Mouse (Mus musculus) myocyte (in vitro differentiated cells): ENCODE results near the gene Zfp872. TPM values are rescaled to one million over a fixed set of nuclear protein-coding genes. Genes with fewer than 3 reads are reported as not detected.

ENCODE experiments used
- H3K27me3 ChIP-seq: one replicate; pipeline ENCODE4 v1.6.1; 2011; ENCODE audit not compliant: control insufficient read depth, insufficient read depth, insufficient read length
- H3K36me3 ChIP-seq: one replicate; pipeline ENCODE4 v1.6.1; 2011; ENCODE audit not compliant: control insufficient read depth, insufficient read depth
- H3K4me2 ChIP-seq: one replicate; pipeline ENCODE4 v1.6.1; 2011; ENCODE audit warnings: low read depth, control low read depth
- H3K4me3 ChIP-seq: one replicate; pipeline ENCODE4 v1.5.1; 2011; ENCODE audit warnings: mild to moderate bottlenecking, control low read depth, moderate library complexity
- H3K79me2 ChIP-seq: one replicate; pipeline ENCODE4 v1.6.1; 2011; ENCODE audit not compliant: control insufficient read depth, insufficient read depth
- H3ac ChIP-seq: one replicate; pipeline ENCODE4 v1.6.1; 2011; ENCODE audit not compliant: control insufficient read depth, insufficient read length
- CEBPB ChIP-seq: IDR thresholded peaks from 2 replicates; pipeline ENCODE4 v1.6.1; 2011; ENCODE audit warnings: mild to moderate bottlenecking, moderate library complexity; ENCODE audit not compliant: poor library complexity, insufficient read depth, severe bottlenecking
- E2F4 ChIP-seq: IDR thresholded peaks from one replicate; pipeline ENCODE4 v1.6.1; 2011; ENCODE audit warnings: mild to moderate bottlenecking, control low read depth, moderate library complexity; ENCODE audit not compliant: insufficient read depth
- MAX ChIP-seq: IDR thresholded peaks from one replicate; pipeline ENCODE4 v1.6.1; 2011; ENCODE audit warnings: low read depth, mild to moderate bottlenecking, control low read depth
- MYOD1 ChIP-seq, 3 experiments: IDR thresholded peaks; one replicate each; pipeline ENCODE4 v1.6.1; 2011; ENCODE audit warnings: control low read depth in 2 of 3, low read depth in 2 of 3, mild to moderate bottlenecking in 2 of 3, moderate library complexity in 1 of 3; ENCODE audit not compliant: insufficient read length in 2 of 3, control insufficient read depth in 1 of 3
- MYOG ChIP-seq, 3 experiments: IDR thresholded peaks; one replicate each; pipeline ENCODE4 v1.6.1; 2011; ENCODE audit warnings: control low read depth in 2 of 3, low read depth in 2 of 3, mild to moderate bottlenecking in 2 of 3; ENCODE audit not compliant: insufficient read length in 2 of 3, control insufficient read depth in 1 of 3, insufficient read depth in 1 of 3
- POLR2A ChIP-seq: IDR thresholded peaks from one replicate; pipeline ENCODE4 v1.6.1; 2011; ENCODE audit warnings: low read depth, mild to moderate bottlenecking, control low read depth, moderate library complexity; ENCODE audit not compliant: insufficient read length
- POLR2AphosphoS2 ChIP-seq: IDR thresholded peaks from one replicate; pipeline ENCODE4 v1.6.1; 2011; ENCODE audit warnings: low read depth, control low read depth; ENCODE audit not compliant: insufficient read length
- REST ChIP-seq: IDR thresholded peaks from one replicate; pipeline ENCODE4 v1.6.1; 2011; ENCODE audit warnings: mild to moderate bottlenecking, control low read depth, moderate library complexity; ENCODE audit not compliant: insufficient read depth, insufficient read length
- SRF ChIP-seq: IDR thresholded peaks from one replicate; pipeline ENCODE4 v1.6.1; 2011; ENCODE audit warnings: low read depth; ENCODE audit not compliant: control insufficient read depth, insufficient read length
- TCF12 ChIP-seq: IDR thresholded peaks from one replicate; pipeline ENCODE4 v1.6.1; 2011; ENCODE audit warnings: mild to moderate bottlenecking, control low read depth; ENCODE audit not compliant: poor library complexity, insufficient read depth, severe bottlenecking
- TCF3 ChIP-seq: IDR thresholded peaks from one replicate; pipeline ENCODE4 v1.6.1; 2011; ENCODE audit warnings: low read depth, control low read depth; ENCODE audit not compliant: insufficient read length
- USF1 ChIP-seq: IDR thresholded peaks from one replicate; pipeline ENCODE4 v1.6.1; 2011; ENCODE audit warnings: low read depth, mild to moderate bottlenecking, control low read depth, moderate library complexity
- polyA plus RNA-seq: library from polyadenylated mRNA; unstranded; fragments of >200 nt; fragmentation: generic; extraction: Trizol; gene quantifications from one replicate; pipeline ENCODE4 v1.2.1, GENCODE M21; 2012; ENCODE audit warnings: missing spikeins

Gene Zfp872
- polyA plus RNA-seq, 1 experiment, result not detected

GRCm38 (mm10) chr9:22169327-22169726 is 18.6 kb upstream of the Zfp872 start:
- no peak overlapping the region for H3K4me2 ChIP-seq
- no peak for TF ChIP-seq TCF12
- TF ChIP-seq REST, result no peak
- no peak for TF ChIP-seq TCF3
- no peak for TF ChIP-seq E2F4

GRCm38 (mm10) chr9:22172318-22172717 is 15.6 kb upstream of the Zfp872 start:
- no peak overlapping the region for H3ac ChIP-seq
- no peaks in the 10 kb centered on the region for H3K27me3 ChIP-seq
- TF ChIP-seq CEBPB (no peak), USF1 (no peak), SRF (no peak), MAX (no peak), TCF12 (no peak), POLR2AphosphoS2 (no peak), MYOD1 (IDR thresholded peaks at IDR 0.05; ENCODE audit: control insufficient read depth in 1 of 3, insufficient read length in 2 of 3, low read depth in 2 of 3) (no peak), POLR2A (no peak), REST (no peak), MYOG (IDR thresholded peaks at IDR 0.05; ENCODE audit: control insufficient read depth in 1 of 3, insufficient read depth in 1 of 3, insufficient read length in 2 of 3, low read depth in 2 of 3) (no peak), TCF3 (no peak), E2F4 (no peak)
- no peaks in the 10 kb centered on the region for H3K36me3 ChIP-seq
- no peaks in the 10 kb centered on the region for H3K79me2 ChIP-seq
- no peak overlapping the region for H3K4me2 ChIP-seq
- no peak overlapping the region for H3K4me3 ChIP-seq

More at GRCm38 (mm10) chr9:22169327-22169726, 18.6 kb upstream of the Zfp872 start:
- Histone ChIP-seq H3K36me3 (no peaks in the 10 kb centered on the region), H3K79me2 (no peaks in the 10 kb centered on the region), H3K4me3 (no peak overlapping the region), H3K27me3 (no peaks in the 10 kb centered on the region), H3ac (no peak overlapping the region)

- Histone ChIP-seq H3ac (no peak overlapping the region), H3K4me3 (no peak overlapping the region), H3K36me3 (no peaks in the 10 kb centered on the region), H3K79me2 (no peaks in the 10 kb centered on the region), H3K27me3 (no peaks in the 10 kb centered on the region), H3K4me2 (no peak overlapping the region)
- no peak for TF ChIP-seq POLR2A
- no peak for TF ChIP-seq SRF
- no peak for TF ChIP-seq MYOD1 (IDR thresholded peaks at IDR 0.05; ENCODE audit: control insufficient read depth in 1 of 3, insufficient read length in 2 of 3, low read depth in 2 of 3)
- TF ChIP-seq POLR2AphosphoS2, result no peak
- no peak for TF ChIP-seq USF1
- TF ChIP-seq TCF3, result no peak
- TF ChIP-seq REST, result no peak
- no peak for TF ChIP-seq MAX
Measured at GRCm38 (mm10) chr9:22196412-22196811, 8.5 kb downstream of the Zfp872 start.

- no peaks in the 10 kb centered on the region for H3K27me3 ChIP-seq
- H3K36me3 ChIP-seq, result no peaks in the 10 kb centered on the region
- no peak overlapping the region for H3ac ChIP-seq
- H3K79me2 ChIP-seq, result no peaks in the 10 kb centered on the region
- H3K4me3 ChIP-seq, result no peak overlapping the region
- TF ChIP-seq E2F4, result no peak
- H3K4me2 ChIP-seq, result no peak overlapping the region
Measured at GRCm38 (mm10) chr9:22213785-22214194, 25.9 kb downstream of the Zfp872 start.

GRCm38 (mm10) chr9:22214549-22214948 is 26.7 kb downstream of the Zfp872 start:
- TF ChIP-seq REST (no peak), CEBPB (no peak), E2F4 (no peak), TCF3 (no peak)
- H3K36me3 ChIP-seq, result no peaks in the 10 kb centered on the region

GRCm38 (mm10) chr9:22216705-22217104 is 28.8 kb downstream of the Zfp872 start:
- no peaks in the 10 kb centered on the region for H3K27me3 ChIP-seq
- H3K36me3 ChIP-seq, result no peaks in the 10 kb centered on the region
- H3ac ChIP-seq, result no peak overlapping the region
- no peak overlapping the region for H3K4me2 ChIP-seq
- H3K4me3 ChIP-seq, result no peak overlapping the region
- no peaks in the 10 kb centered on the region for H3K79me2 ChIP-seq
- TF ChIP-seq REST (no peak), POLR2AphosphoS2 (no peak), TCF12 (no peak), E2F4 (no peak), TCF3 (no peak), USF1 (no peak), SRF (no peak), MYOG (IDR thresholded peaks at IDR 0.05; ENCODE audit: control insufficient read depth in 1 of 3, insufficient read depth in 1 of 3, insufficient read length in 2 of 3, low read depth in 2 of 3) (no peak), CEBPB (no peak), POLR2A (no peak), MYOD1 (IDR thresholded peaks at IDR 0.05; ENCODE audit: control insufficient read depth in 1 of 3, insufficient read length in 2 of 3, low read depth in 2 of 3) (no peak)

More at GRCm38 (mm10) chr9:22214549-22214948, 26.7 kb downstream of the Zfp872 start:
- Histone ChIP-seq H3K4me2 (no peak overlapping the region), H3K79me2 (no peaks in the 10 kb centered on the region), H3K4me3 (no peak overlapping the region), H3K27me3 (no peaks in the 10 kb centered on the region), H3ac (no peak overlapping the region)
